Mouse (Mus musculus): ENCODE data around the gene Atp2a2.
"Not testable (repeated sequence)": the region's sequence is repeated elsewhere in the genome, so short reads cannot be mapped to it uniquely, and the experiment has no call there.

Gene Atp2a2

GRCm38 (mm10) chr5:122494449-122494848 is 7.6 kb downstream of the Atp2a2 start:
- DNase-seq (ENCODE audit: low read depth, low spot score): no peak

GRCm38 (mm10) chr5:122493035-122493434 is 9.0 kb downstream of the Atp2a2 start:
- no peak for DNase-seq (ENCODE audit: low read depth, low spot score)

- no peak for DNase-seq (ENCODE audit: low read depth, low spot score)
Measured at GRCm38 (mm10) chr5:122491385-122491784, 10.6 kb downstream of the Atp2a2 start.

GRCm38 (mm10) chr5:122490148-122490547 is 11.9 kb downstream of the Atp2a2 start:
- DNase-seq (ENCODE audit: low read depth, low spot score): no peak

- DNase-seq (ENCODE audit: low read depth, low spot score): no peak
Measured at GRCm38 (mm10) chr5:122487825-122488224, 14.2 kb downstream of the Atp2a2 start.

- not testable (repeated sequence) for DNase-seq (ENCODE audit: low read depth, low spot score)
Measured at GRCm38 (mm10) chr5:122486243-122486642, 15.8 kb downstream of the Atp2a2 start.

- no peak for DNase-seq (ENCODE audit: low read depth, low spot score)
Measured at GRCm38 (mm10) chr5:122482733-122483391, 19.2 kb downstream of the Atp2a2 start.

- DNase-seq (ENCODE audit: low read depth, low spot score): no peak
Measured at GRCm38 (mm10) chr5:122481844-122482243, 20.2 kb downstream of the Atp2a2 start.

- DNase-seq (ENCODE audit: low read depth, low spot score): peak; percentile 61
Measured at GRCm38 (mm10) chr5:122479131-122479530, 22.9 kb downstream of the Atp2a2 start.

- DNase-seq (ENCODE audit: low read depth, low spot score): no peak
Measured at GRCm38 (mm10) chr5:122477492-122477891, 24.5 kb downstream of the Atp2a2 start.

GRCm38 (mm10) chr5:122476078-122476477 is 25.9 kb downstream of the Atp2a2 start:
- DNase-seq (ENCODE audit: low read depth, low spot score): no peak

GRCm38 (mm10) chr5:122474643-122475363 is 27.2 kb downstream of the Atp2a2 start:
- no peak for DNase-seq (ENCODE audit: low read depth, low spot score)

- no peak for DNase-seq (ENCODE audit: low read depth, low spot score)
Measured at GRCm38 (mm10) chr5:122471658-122472057, 30.4 kb downstream of the Atp2a2 start.

GRCm38 (mm10) chr5:122461431-122461830 is 40.6 kb downstream of the Atp2a2 start:
- DNase-seq (ENCODE audit: low read depth, low spot score): no peak

GRCm38 (mm10) chr5:122460656-122461055 is 41.4 kb downstream of the Atp2a2 start:
- DNase-seq (ENCODE audit: low read depth, low spot score): no peak

- no peak for DNase-seq (ENCODE audit: low read depth, low spot score)
Measured at GRCm38 (mm10) chr5:122459335-122459734, 42.7 kb downstream of the Atp2a2 start.

- DNase-seq (ENCODE audit: low read depth, low spot score): no peak
Measured at GRCm38 (mm10) chr5:122458066-122458465, 44.0 kb downstream of the Atp2a2 start.

GRCm38 (mm10) chr5:122457054-122457453 is 45.0 kb downstream of the Atp2a2 start:
- DNase-seq (ENCODE audit: low read depth, low spot score): peak; percentile 59

GRCm38 (mm10) chr5:122455584-122455983 is 46.4 kb downstream of the Atp2a2 start:
- DNase-seq (ENCODE audit: low read depth, low spot score): no peak

- no peak for DNase-seq (ENCODE audit: low read depth, low spot score)
Measured at GRCm38 (mm10) chr5:122454883-122455282, 47.1 kb downstream of the Atp2a2 start.

- no peak for DNase-seq (ENCODE audit: low read depth, low spot score)
Measured at GRCm38 (mm10) chr5:122454442-122454841, 47.6 kb downstream of the Atp2a2 start.

- peak; percentile 97 for DNase-seq (ENCODE audit: low read depth, low spot score)
Measured at GRCm38 (mm10) chr5:122453188-122453587, 48.8 kb downstream of the Atp2a2 start.

GRCm38 (mm10) chr5:122452194-122452593 is 49.8 kb downstream of the Atp2a2 start:
- DNase-seq (ENCODE audit: low read depth, low spot score): no peak
